Mouse (Mus musculus) MEL (cell line): ENCODE measurements around the gene Ifnar1. TPM values are rescaled to one million over a fixed set of nuclear protein-coding genes. Genes with fewer than 3 reads are reported as not detected.

Experiments used
- DNase-seq: peaks from one replicate; pipeline ENCODE4 v3.0.0; 2011; ENCODE audit warnings: low read depth, low spot score
- H3K27ac ChIP-seq: 2 replicates; pipeline ENCODE4 v1.5.1; 2012; ENCODE audit warnings: low read depth, mild to moderate bottlenecking, control low read depth, low read length, moderate library complexity; ENCODE audit not compliant: control insufficient read depth
- H3K27me3 ChIP-seq, 2 experiments: fragments of 150-350 bp in 1 of 2; sonication (generic) in 1 of 2; 2 replicates each; pipeline ENCODE4 v1.6.1; 2012; ENCODE audit warnings: low read length in 2 of 2, mild to moderate bottlenecking in 2 of 2, improper control_type of control experiment in 1 of 2, moderate library complexity in 1 of 2; ENCODE audit not compliant: insufficient read depth in 2 of 2, control insufficient read depth in 1 of 2
- H3K36me3 ChIP-seq, 2 experiments: 2 replicates each; pipeline ENCODE4 v1.6.1; 2012 to 2014; ENCODE audit warnings: low read length in 2 of 2, improper control_type of control experiment in 1 of 2, inconsistent platforms in 1 of 2, mild to moderate bottlenecking in 1 of 2; ENCODE audit not compliant: insufficient read depth in 2 of 2, control insufficient read depth in 1 of 2
- H3K4me1 ChIP-seq, 2 experiments: fragments of 150-350 bp in 1 of 2; sonication (generic) in 1 of 2; 2 replicates each; pipeline ENCODE4 v1.6.1; 2012; ENCODE audit warnings: low read length in 2 of 2, improper control_type of control experiment in 1 of 2, mild to moderate bottlenecking in 1 of 2; ENCODE audit not compliant: insufficient read depth in 2 of 2, control insufficient read depth in 1 of 2
- H3K4me3 ChIP-seq, 2 experiments: fragments of 150-350 bp in 1 of 2; sonication (generic) in 1 of 2; 2 replicates each; pipeline ENCODE4 v1.5.1; 2012; ENCODE audit warnings: low read depth in 2 of 2, low read length in 2 of 2, mild to moderate bottlenecking in 2 of 2, moderate library complexity in 2 of 2, control low read depth in 1 of 2, improper control_type of control experiment in 1 of 2; ENCODE audit not compliant: control insufficient read depth in 1 of 2, insufficient read depth in 1 of 2
- H3K79me2 ChIP-seq: 2 replicates; pipeline ENCODE4 v1.6.1; 2012; ENCODE audit warnings: mild to moderate bottlenecking, low read length, moderate library complexity; ENCODE audit not compliant: control insufficient read depth, poor library complexity, insufficient read depth
- H3K9ac ChIP-seq: 2 replicates; pipeline ENCODE4 v1.6.1; 2012; ENCODE audit warnings: low read depth, mild to moderate bottlenecking, control low read depth, low read length, moderate library complexity; ENCODE audit not compliant: control insufficient read depth, poor library complexity, severe bottlenecking
- H3K9me3 ChIP-seq: fragments of 150-350 bp; sonication (generic); replicated peaks from 2 replicates; pipeline ENCODE4 v1.6.1; 2012; ENCODE audit warnings: mild to moderate bottlenecking, low read length, improper control_type of control experiment, moderate library complexity; ENCODE audit not compliant: insufficient read depth
- BHLHE40 ChIP-seq: IDR thresholded peaks from 2 replicates; pipeline ENCODE4 v1.6.1; 2012; ENCODE audit warnings: low read depth, mild to moderate bottlenecking, inconsistent platforms, low read length, improper control_type of control experiment, borderline replicate concordance
- CHD1 ChIP-seq: IDR thresholded peaks from 2 replicates; pipeline ENCODE4 v1.6.1; 2012; ENCODE audit warnings: low read depth, mild to moderate bottlenecking, inconsistent platforms, low read length, improper control_type of control experiment
- CHD2 ChIP-seq: IDR thresholded peaks from 2 replicates; pipeline ENCODE4 v1.6.1; 2011; ENCODE audit warnings: low read length, improper control_type of control experiment
- ELF1 ChIP-seq: IDR thresholded peaks from 2 replicates; pipeline ENCODE4 v1.6.1; 2014; ENCODE audit warnings: low read depth, mild to moderate bottlenecking, inconsistent platforms, low read length, improper control_type of control experiment, moderate library complexity
- EP300 ChIP-seq, 2 experiments: IDR thresholded peaks; 2 replicates each; pipeline ENCODE4 v1.6.1; 2011; ENCODE audit warnings: improper control_type of control experiment in 2 of 2, low read length in 2 of 2, low read depth in 1 of 2, mild to moderate bottlenecking in 1 of 2
- GABPA ChIP-seq: IDR thresholded peaks from 2 replicates; pipeline ENCODE4 v1.6.1; 2012; ENCODE audit warnings: low read depth, mild to moderate bottlenecking, inconsistent platforms, low read length, improper control_type of control experiment, moderate library complexity
- HCFC1 ChIP-seq: IDR thresholded peaks from 2 replicates; pipeline ENCODE4 v1.6.1; 2012; ENCODE audit warnings: low read depth, mild to moderate bottlenecking, inconsistent platforms, low read length, improper control_type of control experiment, moderate library complexity
- JUND ChIP-seq: IDR thresholded peaks from 2 replicates; pipeline ENCODE4 v1.6.1; 2011; ENCODE audit warnings: low read depth, mild to moderate bottlenecking, improper control_type of control experiment, low read length
- KAT2A ChIP-seq: conservative IDR thresholded peaks from 2 replicates; pipeline ENCODE4 v1.6.1; 2012; ENCODE audit warnings: low read depth, low read length, improper control_type of control experiment, inconsistent platforms
- MAFK ChIP-seq: IDR thresholded peaks from 2 replicates; pipeline ENCODE4 v1.6.1; 2011; ENCODE audit warnings: low read depth, mild to moderate bottlenecking, low read length, improper control_type of control experiment, borderline replicate concordance
- MAX ChIP-seq: IDR thresholded peaks from 2 replicates; pipeline ENCODE4 v1.6.1; 2011; ENCODE audit warnings: low read length, improper control_type of control experiment
- MAZ ChIP-seq: IDR thresholded peaks from 2 replicates; pipeline ENCODE4 v1.6.1; 2012; ENCODE audit warnings: low read depth, mild to moderate bottlenecking, inconsistent platforms, low read length, improper control_type of control experiment
- MXI1 ChIP-seq: IDR thresholded peaks from 2 replicates; pipeline ENCODE4 v1.6.1; 2011; ENCODE audit warnings: mild to moderate bottlenecking, low read depth, low read length, improper control_type of control experiment
- NELFE ChIP-seq: IDR thresholded peaks from 2 replicates; pipeline ENCODE4 v1.6.1; 2011; ENCODE audit warnings: low read depth, low read length, improper control_type of control experiment
- NRF1 ChIP-seq: IDR thresholded peaks from 2 replicates; pipeline ENCODE4 v1.6.1; 2014; ENCODE audit warnings: low read depth, mild to moderate bottlenecking, inconsistent platforms, low read length, improper control_type of control experiment, moderate library complexity; ENCODE audit not compliant: poor library complexity, insufficient read depth, severe bottlenecking
- POLR2A ChIP-seq, 2 experiments: IDR thresholded peaks; 2 replicates each; pipeline ENCODE4 v1.6.1; 2011 to 2012; ENCODE audit warnings: low read length in 2 of 2, mild to moderate bottlenecking in 2 of 2, control low read depth in 1 of 2, improper control_type of control experiment in 1 of 2, low read depth in 1 of 2, moderate library complexity in 1 of 2; ENCODE audit not compliant: control insufficient read depth in 1 of 2, insufficient read depth in 1 of 2, poor library complexity in 1 of 2
- POLR2AphosphoS2 ChIP-seq: IDR thresholded peaks from 2 replicates; pipeline ENCODE4 v1.6.1; 2011; ENCODE audit warnings: low read length, improper control_type of control experiment
- RAD21 ChIP-seq: IDR thresholded peaks from 2 replicates; pipeline ENCODE4 v1.6.1; 2011; ENCODE audit warnings: mild to moderate bottlenecking, low read depth, low read length, improper control_type of control experiment
- RCOR1 ChIP-seq: IDR thresholded peaks from 2 replicates; pipeline ENCODE4 v1.6.1; 2012; ENCODE audit warnings: low read depth, mild to moderate bottlenecking, inconsistent platforms, low read length, improper control_type of control experiment
- SIN3A ChIP-seq: IDR thresholded peaks from 2 replicates; pipeline ENCODE4 v1.6.1; 2012; ENCODE audit warnings: low read length, improper control_type of control experiment, inconsistent platforms
- SMC3 ChIP-seq: IDR thresholded peaks from 2 replicates; pipeline ENCODE4 v1.6.1; 2011; ENCODE audit warnings: low read depth, low read length, improper control_type of control experiment
- TCF12 ChIP-seq: IDR thresholded peaks from 2 replicates; pipeline ENCODE4 v1.6.1; 2014; ENCODE audit warnings: low read depth, mild to moderate bottlenecking, inconsistent platforms, low read length, improper control_type of control experiment, moderate library complexity
- USF2 ChIP-seq, 2 experiments: IDR thresholded peaks; 2 replicates each; pipeline ENCODE4 v1.6.1; 2011 to 2012; ENCODE audit warnings: improper control_type of control experiment in 2 of 2, low read length in 2 of 2, borderline replicate concordance in 1 of 2, inconsistent platforms in 1 of 2, low read depth in 1 of 2, mild to moderate bottlenecking in 1 of 2; ENCODE audit not compliant: insufficient read depth in 1 of 2
- ZC3H11A ChIP-seq: IDR thresholded peaks from 2 replicates; pipeline ENCODE4 v1.6.1; 2012; ENCODE audit warnings: low read depth, mild to moderate bottlenecking, inconsistent platforms, low read length, improper control_type of control experiment
- ZMIZ1 ChIP-seq: IDR thresholded peaks from 2 replicates; pipeline ENCODE4 v1.6.1; 2012; ENCODE audit warnings: low read depth, mild to moderate bottlenecking, inconsistent platforms, low read length, improper control_type of control experiment, moderate library complexity
- polyA plus RNA-seq, 2 experiments: library from polyadenylated mRNA; stranded (reverse) in 1 of 2; unstranded in 1 of 2; fragments of >175 nt in 1 of 2; fragments of >200 nt in 1 of 2; gene quantifications; 2 replicates each; pipeline versions ENCODE4 v1.2.1 to v1.2.4; 2012; ENCODE audit warnings: low replicate concordance in 2 of 2, low read depth in 1 of 2; ENCODE audit not compliant: insufficient read length in 2 of 2, insufficient read depth in 1 of 2, missing spikeins in 1 of 2
- total RNA-seq: library from RNA; depleted of rRNA; stranded (reverse); fragments of 300-350 nt; gene quantifications from 2 replicates; pipeline ENCODE4 v1.2.3, GENCODE M21; 2012; rRNA removed

Ifnar1 gene
- 10.3 and 12.2 TPM in 2 replicates for total RNA-seq
- polyA plus RNA-seq, result 10 to 100 TPM in 1 of 2 experiments, not detected in 1; 20.2 TPM

GRCm38 (mm10) chr16:91484808-91485700 is at the start of gene Ifnar1:
TSS of gene Ifnar1 (plus strand) at chr16:91485238.
- H3K9ac ChIP-seq, result peak within 1 kb of the TSS; percentile 85
- H3K27me3 ChIP-seq, result no peaks in the 10 kb centered on the region
- H3K79me2 ChIP-seq, result peaks cover 4% of the 10 kb centered on the region
- peak within 1 kb of the TSS; percentile 77 for H3K27ac ChIP-seq
- peak within 1 kb of the TSS; percentile 79 to 97 for H3K4me3 ChIP-seq
- peaks cover 3 to 19% of the 10 kb centered on the region in 2 experiments; a peak in 3 of 4 replicates for H3K4me1 ChIP-seq
- H3K36me3 ChIP-seq, result peaks cover 0 to 17% of the 10 kb centered on the region in 2 experiments; a peak in 2 of 4 replicates
- peak; percentile 99 for DNase-seq
- H3K9me3 ChIP-seq, result no peaks in the 10 kb centered on the region
- TF ChIP-seq NRF1, result peak; percentile 100
- 0 out of 4 replicates have a peak, but pooled peaks of 1 of the 2 experiments have one; percentile 17 for TF ChIP-seq EP300 (IDR thresholded peaks at IDR 0.05; ENCODE audit: low read depth in 1 of 2, low read length in 2 of 2)
- TF ChIP-seq KAT2A, result peak; percentile 49; the same call in 1 of the 2 replicates
- peak; percentile 97 for TF ChIP-seq ELF1
- TF ChIP-seq NELFE, result peak; percentile 86
- TF ChIP-seq CHD2, result no peak
- TF ChIP-seq RAD21, result no peak
- peak; percentile 87; the same call in 1 of the 2 replicates for TF ChIP-seq ZMIZ1
- TF ChIP-seq BHLHE40, result no peak
- peak; percentile 43 to 78; a peak in 2 of 4 replicates for TF ChIP-seq POLR2A (IDR thresholded peaks at IDR 0.05; ENCODE audit: control insufficient read depth in 1 of 2, insufficient read depth in 1 of 2, low read depth in 1 of 2, low read length in 2 of 2, poor library complexity in 1 of 2)
- TF ChIP-seq MAFK, result no peak
- peak; percentile 85 for TF ChIP-seq HCFC1
- TF ChIP-seq CHD1, result 0 out of 2 replicates have a peak, but pooled peaks have one; percentile 65
- no peak for TF ChIP-seq JUND
- peak; percentile 79 for TF ChIP-seq SIN3A
- no peak for TF ChIP-seq SMC3
- no peak for TF ChIP-seq USF2 (IDR thresholded peaks at IDR 0.05; ENCODE audit: borderline replicate concordance in 1 of 2, insufficient read depth in 1 of 2, low read depth in 1 of 2, low read length in 2 of 2)
- TF ChIP-seq MXI1, result peak; percentile 76
- TF ChIP-seq GABPA, result peak; percentile 52; the same call in 1 of the 2 replicates
- no peak for TF ChIP-seq RCOR1
- no peak for TF ChIP-seq ZC3H11A
- TF ChIP-seq TCF12, result peak; percentile 9
- TF ChIP-seq MAZ, result peak; percentile 82; the same call in 1 of the 2 replicates
- peak; percentile 79 for TF ChIP-seq POLR2AphosphoS2
- peak; percentile 66 for TF ChIP-seq MAX
